Mouse (Mus musculus): Measurements from ENCODE around the gene Dpf3. TPM values are rescaled to one million over a fixed set of nuclear protein-coding genes. Genes with fewer than 3 reads are reported as not detected.
A peak's percentile ranks its signal among the peaks of the same experiment; 100 is the strongest.

Gene Dpf3
- polyA plus RNA-seq, 1 experiment from 2014 or later, result 4.2 TPM

- Histone ChIP-seq H3K4me2 (ENCODE audit: low read depth, low read length) (no peak overlapping the region), H3K27ac (ENCODE audit: low read length) (no peak overlapping the region), H3K4me3 (replicated peaks; ENCODE audit: low read length) (no peak overlapping the region), H3K4me1 (ENCODE audit: control insufficient read depth, insufficient read depth, low read length) (peaks cover 15% of the 10 kb centered on the region), H3K9me3 (replicated peaks; ENCODE audit: control insufficient read depth, low read length) (no peaks in the 10 kb centered on the region), H3K27me3 (ENCODE audit: control insufficient read depth, insufficient read depth, low read length) (no peaks in the 10 kb centered on the region), H3K36me3 (ENCODE audit: control insufficient read depth, insufficient read depth, low read length) (peaks cover 3% of the 10 kb centered on the region; the same call in 1 of the 2 replicates), H3K9ac (ENCODE audit: low read length) (no peak overlapping the region)
- no peak for ATAC-seq (ENCODE audit: insufficient read depth, low FRiP score)
- 78% methylated on average over 5 of the region's 5 CpGs for WGBS
Measured at GRCm38 (mm10) chr12:83524329-83524728, 36.8 kb upstream of the Dpf3 start.

- Histone ChIP-seq H3K4me1 (ENCODE audit: control insufficient read depth, insufficient read depth, low read length) (peaks cover 15% of the 10 kb centered on the region), H3K4me3 (replicated peaks; ENCODE audit: low read length) (no peak overlapping the region), H3K9ac (ENCODE audit: low read length) (no peak overlapping the region), H3K27ac (ENCODE audit: low read length) (no peak overlapping the region), H3K36me3 (ENCODE audit: control insufficient read depth, insufficient read depth, low read length) (peaks cover 3% of the 10 kb centered on the region; the same call in 1 of the 2 replicates), H3K4me2 (ENCODE audit: low read depth, low read length) (no peak overlapping the region), H3K9me3 (replicated peaks; ENCODE audit: control insufficient read depth, low read length) (no peaks in the 10 kb centered on the region), H3K27me3 (ENCODE audit: control insufficient read depth, insufficient read depth, low read length) (no peaks in the 10 kb centered on the region)
- 70% methylated on average over 4 of the region's 4 CpGs for WGBS
- no peak for ATAC-seq (ENCODE audit: insufficient read depth, low FRiP score)
Measured at GRCm38 (mm10) chr12:83523892-83524291, 36.4 kb upstream of the Dpf3 start.

GRCm38 (mm10) chr12:83523056-83523455 is 35.5 kb upstream of the Dpf3 start:
- no peaks in the 10 kb centered on the region for H3K9me3 ChIP-seq (replicated peaks; ENCODE audit: control insufficient read depth, low read length)
- no peaks in the 10 kb centered on the region for H3K27me3 ChIP-seq (ENCODE audit: control insufficient read depth, insufficient read depth, low read length)
- H3K9ac ChIP-seq (ENCODE audit: low read length), result no peak overlapping the region
- H3K4me1 ChIP-seq (ENCODE audit: control insufficient read depth, insufficient read depth, low read length), result peaks cover 15% of the 10 kb centered on the region
- 91% methylated on average over 6 of the region's 6 CpGs for WGBS
- H3K27ac ChIP-seq (ENCODE audit: low read length), result no peak overlapping the region
- no peak for ATAC-seq (ENCODE audit: insufficient read depth, low FRiP score)
- no peak overlapping the region for H3K4me3 ChIP-seq (replicated peaks; ENCODE audit: low read length)
- H3K36me3 ChIP-seq (ENCODE audit: control insufficient read depth, insufficient read depth, low read length), result peaks cover 3% of the 10 kb centered on the region; the same call in 1 of the 2 replicates
- H3K4me2 ChIP-seq (ENCODE audit: low read depth, low read length), result no peak overlapping the region

GRCm38 (mm10) chr12:83521083-83521482 is 33.6 kb upstream of the Dpf3 start:
- no peak for ATAC-seq (ENCODE audit: insufficient read depth, low FRiP score)
- 32% methylated on average over 8 of the region's 8 CpGs for WGBS
- H3K9me3 ChIP-seq (replicated peaks; ENCODE audit: control insufficient read depth, low read length), result no peaks in the 10 kb centered on the region
- peak overlapping the region; percentile 78 for H3K27ac ChIP-seq (ENCODE audit: low read length)
- H3K27me3 ChIP-seq (ENCODE audit: control insufficient read depth, insufficient read depth, low read length), result no peaks in the 10 kb centered on the region
- peaks cover 9% of the 10 kb centered on the region for H3K4me1 ChIP-seq (ENCODE audit: control insufficient read depth, insufficient read depth, low read length)
- H3K9ac ChIP-seq (ENCODE audit: low read length), result peak overlapping the region; percentile 79
- no peaks in the 10 kb centered on the region for H3K36me3 ChIP-seq (ENCODE audit: control insufficient read depth, insufficient read depth, low read length)
- peak overlapping the region; percentile 75 for H3K4me3 ChIP-seq (replicated peaks; ENCODE audit: low read length)
- H3K4me2 ChIP-seq (ENCODE audit: low read depth, low read length), result peak overlapping the region; percentile 50

- H3K4me3 ChIP-seq (replicated peaks; ENCODE audit: low read length), result peak within 1 kb of the TSS; percentile 75
- under 1% methylated on average over 32 of the region's 32 CpGs for WGBS
Measured at GRCm38 (mm10) chr12:83520311-83520890, 32.9 kb upstream of the Dpf3 start, which contains the start of gene Dcaf4. Gene Dcaf4, plus strand, starts transcription at chr12:83520466.

GRCm38 (mm10) chr12:83517580-83517979 is 30.1 kb upstream of the Dpf3 start:
- Histone ChIP-seq H3K9ac (ENCODE audit: low read length) (no peak overlapping the region), H3K4me1 (ENCODE audit: control insufficient read depth, insufficient read depth, low read length) (peaks cover 13% of the 10 kb centered on the region), H3K36me3 (ENCODE audit: control insufficient read depth, insufficient read depth, low read length) (no peaks in the 10 kb centered on the region), H3K27ac (ENCODE audit: low read length) (no peak overlapping the region), H3K9me3 (replicated peaks; ENCODE audit: control insufficient read depth, low read length) (no peaks in the 10 kb centered on the region), H3K4me3 (replicated peaks; ENCODE audit: low read length) (no peak overlapping the region), H3K4me2 (ENCODE audit: low read depth, low read length) (no peak overlapping the region), H3K27me3 (ENCODE audit: control insufficient read depth, insufficient read depth, low read length) (no peaks in the 10 kb centered on the region)
- no peak for ATAC-seq (ENCODE audit: insufficient read depth, low FRiP score)
- 69% methylated on average over 3 of the region's 3 CpGs for WGBS

More at GRCm38 (mm10) chr12:83520311-83520890, 32.9 kb upstream of the Dpf3 start, which contains the start of gene Dcaf4:
- Histone ChIP-seq H3K27ac (ENCODE audit: low read length) (peak within 1 kb of the TSS; percentile 78), H3K27me3 (ENCODE audit: control insufficient read depth, insufficient read depth, low read length) (no peaks in the 10 kb centered on the region), H3K4me1 (ENCODE audit: control insufficient read depth, insufficient read depth, low read length) (peaks cover 9% of the 10 kb centered on the region), H3K9me3 (replicated peaks; ENCODE audit: control insufficient read depth, low read length) (no peaks in the 10 kb centered on the region), H3K4me2 (ENCODE audit: low read depth, low read length) (peak within 1 kb of the TSS; percentile 50), H3K36me3 (ENCODE audit: control insufficient read depth, insufficient read depth, low read length) (no peaks in the 10 kb centered on the region), H3K9ac (ENCODE audit: low read length) (peak within 1 kb of the TSS; percentile 79)
- peak; percentile 99 for ATAC-seq (ENCODE audit: insufficient read depth, low FRiP score)

- H3K36me3 ChIP-seq (ENCODE audit: control insufficient read depth, insufficient read depth, low read length), result no peaks in the 10 kb centered on the region
- no peak overlapping the region for H3K4me2 ChIP-seq (ENCODE audit: low read depth, low read length)
- peaks cover 4% of the 10 kb centered on the region for H3K4me1 ChIP-seq (ENCODE audit: control insufficient read depth, insufficient read depth, low read length)
- H3K4me3 ChIP-seq (replicated peaks; ENCODE audit: low read length), result no peak overlapping the region
- ATAC-seq (ENCODE audit: insufficient read depth, low FRiP score), result no peak
- H3K27me3 ChIP-seq (ENCODE audit: control insufficient read depth, insufficient read depth, low read length), result no peaks in the 10 kb centered on the region
- 55% methylated on average over 4 of the region's 4 CpGs for WGBS
- no peaks in the 10 kb centered on the region for H3K9me3 ChIP-seq (replicated peaks; ENCODE audit: control insufficient read depth, low read length)
- no peak overlapping the region for H3K27ac ChIP-seq (ENCODE audit: low read length)
- H3K9ac ChIP-seq (ENCODE audit: low read length), result no peak overlapping the region
Measured at GRCm38 (mm10) chr12:83514216-83514615, 26.7 kb upstream of the Dpf3 start.

GRCm38 (mm10) chr12:83513185-83513584 is 25.7 kb upstream of the Dpf3 start:
- no peak overlapping the region for H3K9ac ChIP-seq (ENCODE audit: low read length)
- H3K4me2 ChIP-seq (ENCODE audit: low read depth, low read length), result no peak overlapping the region
- 27% methylated on average over 5 of the region's 5 CpGs for WGBS
- H3K27ac ChIP-seq (ENCODE audit: low read length), result no peak overlapping the region
- no peaks in the 10 kb centered on the region for H3K36me3 ChIP-seq (ENCODE audit: control insufficient read depth, insufficient read depth, low read length)
- no peaks in the 10 kb centered on the region for H3K9me3 ChIP-seq (replicated peaks; ENCODE audit: control insufficient read depth, low read length)
- H3K27me3 ChIP-seq (ENCODE audit: control insufficient read depth, insufficient read depth, low read length), result no peaks in the 10 kb centered on the region
- H3K4me3 ChIP-seq (replicated peaks; ENCODE audit: low read length), result no peak overlapping the region
- ATAC-seq (ENCODE audit: insufficient read depth, low FRiP score), result peak; percentile 29; the same call in 1 of the 2 replicates
- H3K4me1 ChIP-seq (ENCODE audit: control insufficient read depth, insufficient read depth, low read length), result peaks cover 4% of the 10 kb centered on the region

GRCm38 (mm10) chr12:83512783-83513182 is 25.3 kb upstream of the Dpf3 start:
- no peak overlapping the region for H3K27ac ChIP-seq (ENCODE audit: low read length)
- no peaks in the 10 kb centered on the region for H3K36me3 ChIP-seq (ENCODE audit: control insufficient read depth, insufficient read depth, low read length)
- H3K4me1 ChIP-seq (ENCODE audit: control insufficient read depth, insufficient read depth, low read length), result peaks cover 4% of the 10 kb centered on the region
- no peak overlapping the region for H3K4me3 ChIP-seq (replicated peaks; ENCODE audit: low read length)
- no peak overlapping the region for H3K4me2 ChIP-seq (ENCODE audit: low read depth, low read length)
- no peaks in the 10 kb centered on the region for H3K9me3 ChIP-seq (replicated peaks; ENCODE audit: control insufficient read depth, low read length)
- WGBS, result 25% methylated on average over 4 of the region's 4 CpGs
- H3K27me3 ChIP-seq (ENCODE audit: control insufficient read depth, insufficient read depth, low read length), result no peaks in the 10 kb centered on the region
- no peak for ATAC-seq (ENCODE audit: insufficient read depth, low FRiP score)
- H3K9ac ChIP-seq (ENCODE audit: low read length), result no peak overlapping the region

All from stomach, embryonic 16.5 days (tissue).